Mouse (Mus musculus): ENCODE data around the gene Ldb1.
"Not testable (repeated sequence)": the region's sequence is repeated elsewhere in the genome, so short reads cannot be mapped to it uniquely, and the experiment has no call there.

Ldb1 gene

GRCm38 (mm10) chr19:46028747-46029320, 16.2 kb downstream of the Ldb1 start:
- no peak for DNase-seq (ENCODE audit: low read depth, low spot score)

GRCm38 (mm10) chr19:46026567-46026966, 18.4 kb downstream of the Ldb1 start:
- DNase-seq (ENCODE audit: low read depth, low spot score), result no peak

- DNase-seq (ENCODE audit: low read depth, low spot score), result no peak
These were observed 20.1 kb downstream of the Ldb1 start for GRCm38 (mm10) chr19:46024959-46025358.

- no peak for DNase-seq (ENCODE audit: low read depth, low spot score)
These were observed 29.0 kb downstream of the Ldb1 start for GRCm38 (mm10) chr19:46016023-46016422.

- DNase-seq (ENCODE audit: low read depth, low spot score), result peak; percentile 92
These were observed 30.3 kb downstream of the Ldb1 start for GRCm38 (mm10) chr19:46014572-46015178.

- no peak for DNase-seq (ENCODE audit: low read depth, low spot score)
These were observed 39.3 kb downstream of the Ldb1 start for GRCm38 (mm10) chr19:46005680-46006079.

- DNase-seq (ENCODE audit: low read depth, low spot score), result no peak
These were observed 40.1 kb downstream of the Ldb1 start for GRCm38 (mm10) chr19:46004814-46005466.

GRCm38 (mm10) chr19:46003371-46004226, 41.4 kb downstream of the Ldb1 start, which contains the start of gene Hps6:
TSS of gene Hps6 (plus strand) at chr19:46003508.
- DNase-seq (ENCODE audit: low read depth, low spot score), result peak; percentile 77

GRCm38 (mm10) chr19:46002279-46002678, 42.7 kb downstream of the Ldb1 start:
- no peak for DNase-seq (ENCODE audit: low read depth, low spot score)

- no peak for DNase-seq (ENCODE audit: low read depth, low spot score)
These were observed 45.6 kb downstream of the Ldb1 start for GRCm38 (mm10) chr19:45999378-45999777.

- no peak for DNase-seq (ENCODE audit: low read depth, low spot score)
These were observed 46.3 kb downstream of the Ldb1 start for GRCm38 (mm10) chr19:45998694-45999217.

- DNase-seq (ENCODE audit: low read depth, low spot score), result peak; percentile 94
These were observed 47.0 kb downstream of the Ldb1 start, which contains the start of gene Armh3 for GRCm38 (mm10) chr19:45997785-45998693. TSS of gene Armh3 (minus strand) at chr19:45998488.

- no peak for DNase-seq (ENCODE audit: low read depth, low spot score)
These were observed 47.6 kb downstream of the Ldb1 start for GRCm38 (mm10) chr19:45997365-45997764.

- DNase-seq (ENCODE audit: low read depth, low spot score), result no peak
These were observed 50.9 kb downstream of the Ldb1 start for GRCm38 (mm10) chr19:45993981-45994737.

- DNase-seq (ENCODE audit: low read depth, low spot score), result not testable (repeated sequence)
These were observed 51.6 kb downstream of the Ldb1 start for GRCm38 (mm10) chr19:45993441-45993840.

- DNase-seq (ENCODE audit: low read depth, low spot score), result no peak
These were observed 53.8 kb downstream of the Ldb1 start for GRCm38 (mm10) chr19:45991171-45991570.

- DNase-seq (ENCODE audit: low read depth, low spot score), result no peak
These were observed 56.8 kb downstream of the Ldb1 start for GRCm38 (mm10) chr19:45988238-45988637.

GRCm38 (mm10) chr19:45984379-45984778, 60.6 kb downstream of the Ldb1 start:
- no peak for DNase-seq (ENCODE audit: low read depth, low spot score)

Data from mesoderm, embryonic 11.5 days (tissue).